Mouse (Mus musculus) kidney, adult 2 months (tissue): ENCODE measurements around the gene Daam1. TPM values are rescaled to one million over a fixed set of nuclear protein-coding genes. Genes with fewer than 3 reads are reported as not detected.

ENCODE experiments used
- DNase-seq: peaks from one replicate; pipeline ENCODE4 v3.0.0; 2021
- H3K27ac ChIP-seq: fragments of 200-500 bp; 2 replicates; pipeline ENCODE4 v1.5.1; 2012; ENCODE audit warnings: low read depth, low read length, control low read depth, inconsistent platforms; ENCODE audit not compliant: insufficient read depth
- H3K27me3 ChIP-seq: fragments of 200-500 bp; replicated peaks from 2 replicates; pipeline ENCODE4 v1.6.1; 2012; ENCODE audit warnings: mild to moderate bottlenecking, moderate library complexity, low read length, inconsistent platforms; ENCODE audit not compliant: control insufficient read depth, insufficient read depth
- H3K36me3 ChIP-seq: fragments of 200-500 bp; 2 replicates; pipeline ENCODE4 v1.6.1; 2012; ENCODE audit warnings: mild to moderate bottlenecking, moderate library complexity, low read length, inconsistent platforms; ENCODE audit not compliant: control insufficient read depth, insufficient read depth
- H3K4me1 ChIP-seq: fragments of 200-500 bp; 2 replicates; pipeline ENCODE4 v1.6.1; 2011; ENCODE audit warnings: low read length; ENCODE audit not compliant: control insufficient read depth, insufficient read depth
- H3K4me3 ChIP-seq: fragments of 200-500 bp; 2 replicates; pipeline ENCODE4 v1.5.1; 2011; ENCODE audit warnings: mild to moderate bottlenecking, low read depth, low read length, control low read depth; ENCODE audit not compliant: insufficient read depth
- CTCF ChIP-seq: fragments of 200-500 bp; conservative IDR thresholded peaks from 2 replicates; pipeline ENCODE4 v1.5.1; 2011; ENCODE audit warnings: low read depth, mild to moderate bottlenecking, control low read depth, low read length, moderate library complexity, mixed read lengths; ENCODE audit not compliant: insufficient read depth, insufficient read length
- POLR2A ChIP-seq: fragments of 200-500 bp; IDR thresholded peaks from one replicate; pipeline ENCODE4 v1.6.1; 2011; ENCODE audit warnings: low read depth, low read length, control low read depth
- whole genome bisulfite sequencing: fragments of 180-500 bp; shearing (Covaris S2); methylation state at CpG from one replicate; pipeline ENCODE4 v1.1.7; 2018; 5-methylcytosine and 5-hydroxymethylcytosine counted together
- polyA plus RNA-seq: library from polyadenylated mRNA; depleted of rRNA; stranded (reverse); fragments of >200 nt; gene quantifications from 2 replicates; pipeline ENCODE4 v1.2.3, GENCODE M21; 2012

Daam1 gene
- polyA plus RNA-seq, 1 experiment, result 5.2 TPM

DNA sequence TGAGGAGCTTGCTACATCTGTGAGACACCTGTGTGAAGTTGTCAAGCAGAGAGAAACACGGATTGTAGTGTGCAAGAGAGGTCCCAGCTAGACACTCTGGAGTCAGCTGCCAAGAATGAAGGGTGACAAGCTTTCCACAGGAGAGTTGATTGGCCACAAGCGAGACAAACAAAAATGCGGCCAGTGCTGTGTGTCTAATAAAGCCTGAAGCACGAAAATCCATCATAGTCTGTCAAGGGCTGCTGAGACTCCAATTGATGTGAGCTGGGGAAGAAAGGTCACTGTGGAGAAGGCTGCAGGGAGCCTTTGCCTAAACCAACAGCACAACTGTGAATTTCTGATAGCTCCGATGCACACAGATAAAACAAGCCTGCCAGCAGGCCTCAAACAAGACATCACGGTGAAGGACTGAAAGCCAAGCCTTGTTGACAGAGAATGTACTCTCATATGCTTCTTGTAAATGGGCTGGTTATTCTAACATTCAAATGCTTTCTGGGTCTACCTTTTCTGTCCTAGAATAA lies 194.5 kb downstream of the Daam1 start:
- TF ChIP-seq POLR2A, result no peak
- TF ChIP-seq CTCF, result no peak
- H3K36me3 ChIP-seq, result no peaks in the 10 kb centered on the region
- no peaks in the 10 kb centered on the region for H3K4me1 ChIP-seq
- 71% methylated on average over 6 of the region's 6 CpGs for WGBS
- no peak overlapping the region for H3K4me3 ChIP-seq
- no peak for DNase-seq
- no peaks in the 10 kb centered on the region for H3K27me3 ChIP-seq
- H3K27ac ChIP-seq, result no peak overlapping the region

DNA sequence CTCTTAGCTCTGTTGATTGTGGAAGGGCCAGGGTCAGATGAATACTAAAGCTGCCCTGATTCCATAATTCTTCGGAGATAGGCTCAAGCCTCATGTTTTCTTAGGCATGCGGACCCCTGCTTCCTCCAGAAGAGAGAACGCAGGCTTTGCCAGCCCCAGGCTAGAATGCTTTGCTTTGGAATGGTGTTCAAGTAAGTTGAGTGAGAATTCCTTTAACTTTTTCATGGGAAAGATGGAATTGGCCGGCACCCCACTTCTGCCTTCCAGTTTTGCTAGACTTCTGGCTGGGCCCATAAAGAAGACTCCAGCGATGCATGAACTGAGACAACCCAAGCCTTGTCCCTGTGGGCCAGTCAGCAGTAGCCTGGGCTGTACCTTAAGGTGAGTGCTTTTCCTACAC lies 200.3 kb downstream of the Daam1 start:
- Histone ChIP-seq H3K36me3 (no peaks in the 10 kb centered on the region), H3K27me3 (no peaks in the 10 kb centered on the region), H3K4me1 (no peaks in the 10 kb centered on the region), H3K27ac (peak overlapping the region; percentile 43), H3K4me3 (no peak overlapping the region)
- WGBS, result 66% methylated on average over 5 of the region's 5 CpGs
- DNase-seq, result no peak
- TF ChIP-seq CTCF, result no peak

GRCm38 (mm10) chr12:72031794-72032193 lies 200.9 kb downstream of the Daam1 start:
- H3K4me3 ChIP-seq, result no peak overlapping the region
- WGBS, result 68% methylated on average over 6 of the region's 6 CpGs

GRCm38 (mm10) chr12:72036097-72036661 lies 205.3 kb downstream of the Daam1 start:
- no peak for DNase-seq
- 89% methylated on average over 9 of the region's 9 CpGs for WGBS

More at GRCm38 (mm10) chr12:72031794-72032193, 200.9 kb downstream of the Daam1 start:
- peak; percentile 69 for DNase-seq
- Histone ChIP-seq H3K27ac (no peak overlapping the region), H3K27me3 (no peaks in the 10 kb centered on the region), H3K36me3 (no peaks in the 10 kb centered on the region), H3K4me1 (no peaks in the 10 kb centered on the region)
- no peak for TF ChIP-seq POLR2A
- TF ChIP-seq CTCF, result no peak

DNA sequence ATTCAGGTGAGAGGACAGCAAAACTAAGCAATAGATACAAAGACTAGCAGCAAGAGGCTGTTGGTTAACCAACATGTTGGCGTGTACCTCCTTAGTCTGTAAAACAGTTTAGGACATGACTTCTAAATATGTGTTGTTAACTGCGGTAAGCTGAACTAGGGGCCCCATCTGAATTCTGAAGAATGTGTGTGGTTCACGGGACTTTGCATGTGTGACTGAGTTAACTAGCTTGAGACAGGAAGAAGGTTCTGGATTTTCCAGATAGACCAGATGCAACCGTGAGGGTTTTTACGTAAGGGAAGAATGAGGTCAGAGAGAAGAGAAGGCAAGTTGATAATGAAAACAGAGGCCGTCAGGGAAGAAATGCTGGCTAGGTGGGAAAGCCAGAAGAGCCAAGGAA lies 206.2 kb downstream of the Daam1 start:
- 76% methylated on average over 6 of the region's 6 CpGs for WGBS
- H3K27me3 ChIP-seq, result no peaks in the 10 kb centered on the region

More at GRCm38 (mm10) chr12:72036097-72036661, 205.3 kb downstream of the Daam1 start:
- H3K36me3 ChIP-seq, result no peaks in the 10 kb centered on the region
- no peaks in the 10 kb centered on the region for H3K4me1 ChIP-seq
- H3K4me3 ChIP-seq, result no peak overlapping the region
- TF ChIP-seq POLR2A (no peak), CTCF (no peak)
- H3K27me3 ChIP-seq, result no peaks in the 10 kb centered on the region
- no peak overlapping the region for H3K27ac ChIP-seq

GRCm38 (mm10) chr12:72038866-72039265 lies 208.0 kb downstream of the Daam1 start:
- 70% methylated on average over 2 of the region's 2 CpGs for WGBS
- H3K4me3 ChIP-seq, result no peak overlapping the region
- H3K27ac ChIP-seq, result no peak overlapping the region
- no peaks in the 10 kb centered on the region for H3K27me3 ChIP-seq
- no peak for TF ChIP-seq POLR2A
- TF ChIP-seq CTCF, result no peak
- H3K36me3 ChIP-seq, result no peaks in the 10 kb centered on the region
- DNase-seq, result no peak
- no peaks in the 10 kb centered on the region for H3K4me1 ChIP-seq

More for the DNA sequence above, 206.2 kb downstream of the Daam1 start:
- no peak overlapping the region for H3K4me3 ChIP-seq
- H3K4me1 ChIP-seq, result no peaks in the 10 kb centered on the region
- no peak overlapping the region for H3K27ac ChIP-seq
- DNase-seq, result no peak
- H3K36me3 ChIP-seq, result no peaks in the 10 kb centered on the region
- TF ChIP-seq POLR2A (no peak), CTCF (no peak)

DNA sequence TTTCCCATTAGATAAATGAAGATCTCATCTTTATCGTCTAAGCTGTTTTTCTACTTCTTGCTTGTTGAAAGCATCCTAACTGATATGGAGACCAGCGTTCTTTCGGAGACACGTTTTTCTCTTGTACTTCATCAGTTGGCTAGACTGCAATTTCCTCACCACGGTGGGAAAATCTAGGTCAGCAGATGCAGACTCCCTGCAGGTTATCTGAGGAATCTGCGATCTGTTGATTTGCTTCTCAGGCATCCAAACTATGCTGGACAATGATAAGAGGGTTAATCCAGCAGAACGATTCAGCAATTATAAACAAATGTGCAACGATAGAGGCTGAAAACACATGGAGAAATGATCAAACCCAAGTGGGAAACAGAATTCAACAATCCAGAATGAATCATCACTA lies 208.6 kb downstream of the Daam1 start:
- no peaks in the 10 kb centered on the region for H3K27me3 ChIP-seq
- no peak for DNase-seq
- no peaks in the 10 kb centered on the region for H3K36me3 ChIP-seq
- no peaks in the 10 kb centered on the region for H3K4me1 ChIP-seq
- no peak overlapping the region for H3K4me3 ChIP-seq
- TF ChIP-seq CTCF, result no peak
- TF ChIP-seq POLR2A, result no peak
- WGBS, result 75% methylated on average over 8 of the region's 8 CpGs
- H3K27ac ChIP-seq, result no peak overlapping the region
